Mouse (Mus musculus): ENCODE results near the gene Gpr135.
"Not testable (repeated sequence)": the region's sequence is repeated elsewhere in the genome, so short reads cannot be mapped to it uniquely, and the experiment has no call there.

The Gpr135 gene

DNA sequence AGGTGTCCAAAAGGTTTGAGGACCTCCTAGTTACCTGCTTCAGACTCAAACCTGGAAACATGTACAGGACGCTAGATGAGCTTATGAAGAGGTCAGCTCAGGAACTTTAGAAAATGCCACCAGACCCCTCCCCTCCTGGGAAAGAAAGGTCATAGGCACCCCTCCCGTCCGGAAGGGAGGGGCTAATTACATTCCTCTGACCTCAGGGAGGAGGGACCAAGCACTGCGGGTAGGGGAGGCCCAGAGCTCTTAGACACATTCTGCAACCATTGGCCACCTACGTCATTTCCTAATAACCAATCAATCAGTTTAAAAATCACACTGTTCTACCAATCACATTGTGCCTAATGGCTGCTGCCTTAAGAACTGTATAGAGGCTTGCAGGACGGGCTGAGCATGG is 18.4 kb downstream of the Gpr135 start:
- DNase-seq: no peak

GRCm38 (mm10) chr12:72050821-72051220 is 20.1 kb downstream of the Gpr135 start:
- DNase-seq: no peak

- DNase-seq: not testable (repeated sequence)
Observed at GRCm38 (mm10) chr12:72050156-72050555, 20.8 kb downstream of the Gpr135 start.

GRCm38 (mm10) chr12:72047513-72047912 is 23.4 kb downstream of the Gpr135 start:
- DNase-seq: no peak

GRCm38 (mm10) chr12:72041238-72041637 is 29.7 kb downstream of the Gpr135 start:
- DNase-seq: no peak

- no peak for DNase-seq
Observed at GRCm38 (mm10) chr12:72039501-72039900, 31.4 kb downstream of the Gpr135 start.

DNA sequence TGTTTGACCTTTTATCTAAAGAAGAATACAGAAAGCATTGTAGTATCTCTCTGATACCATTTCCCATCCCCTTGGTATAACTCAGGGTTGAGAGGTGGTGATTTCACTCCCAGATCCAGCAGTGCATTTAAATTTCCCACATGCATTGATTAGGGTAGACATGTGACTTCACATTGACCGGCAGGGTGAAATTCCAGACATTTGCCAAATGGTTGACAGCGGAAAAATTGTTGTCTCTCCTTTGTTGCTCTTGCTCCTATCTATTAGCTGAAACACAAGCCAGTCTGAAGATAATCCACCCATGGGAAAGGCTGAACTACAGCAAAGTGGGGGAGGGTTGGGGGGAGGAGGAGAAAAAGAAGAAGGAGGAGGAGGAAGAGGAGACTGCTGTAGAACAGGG is 32.1 kb downstream of the Gpr135 start:
- DNase-seq: no peak

- no peak for DNase-seq
Observed at GRCm38 (mm10) chr12:72037049-72037448, 33.9 kb downstream of the Gpr135 start.

- no peak for DNase-seq
Observed at GRCm38 (mm10) chr12:72036097-72036661, 34.7 kb downstream of the Gpr135 start.

DNA sequence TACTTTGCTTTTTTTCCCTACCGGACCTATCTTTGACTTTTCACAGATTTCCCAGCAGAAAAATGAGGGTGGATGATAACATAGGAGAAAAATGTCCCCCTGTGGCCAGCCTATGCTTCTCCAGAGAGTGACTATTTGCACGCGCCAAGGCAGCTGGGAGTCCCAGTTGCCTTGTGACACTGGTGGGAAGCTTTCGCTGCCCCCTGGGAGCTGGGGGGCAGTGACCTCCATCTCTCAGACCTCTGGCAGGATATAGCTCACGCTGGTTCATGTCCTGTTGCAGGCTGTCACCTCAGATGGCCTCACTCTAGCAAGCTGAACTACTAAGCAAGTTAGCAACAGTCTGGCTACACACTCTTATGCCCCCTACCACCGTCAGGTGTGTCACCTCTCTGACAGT is 39.1 kb downstream of the Gpr135 start:
- DNase-seq: peak; percentile 36

GRCm38 (mm10) chr12:72031171-72031570 is 39.8 kb downstream of the Gpr135 start:
- no peak for DNase-seq

DNA sequence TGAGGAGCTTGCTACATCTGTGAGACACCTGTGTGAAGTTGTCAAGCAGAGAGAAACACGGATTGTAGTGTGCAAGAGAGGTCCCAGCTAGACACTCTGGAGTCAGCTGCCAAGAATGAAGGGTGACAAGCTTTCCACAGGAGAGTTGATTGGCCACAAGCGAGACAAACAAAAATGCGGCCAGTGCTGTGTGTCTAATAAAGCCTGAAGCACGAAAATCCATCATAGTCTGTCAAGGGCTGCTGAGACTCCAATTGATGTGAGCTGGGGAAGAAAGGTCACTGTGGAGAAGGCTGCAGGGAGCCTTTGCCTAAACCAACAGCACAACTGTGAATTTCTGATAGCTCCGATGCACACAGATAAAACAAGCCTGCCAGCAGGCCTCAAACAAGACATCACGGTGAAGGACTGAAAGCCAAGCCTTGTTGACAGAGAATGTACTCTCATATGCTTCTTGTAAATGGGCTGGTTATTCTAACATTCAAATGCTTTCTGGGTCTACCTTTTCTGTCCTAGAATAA is 45.6 kb downstream of the Gpr135 start:
- DNase-seq: no peak

DNA sequence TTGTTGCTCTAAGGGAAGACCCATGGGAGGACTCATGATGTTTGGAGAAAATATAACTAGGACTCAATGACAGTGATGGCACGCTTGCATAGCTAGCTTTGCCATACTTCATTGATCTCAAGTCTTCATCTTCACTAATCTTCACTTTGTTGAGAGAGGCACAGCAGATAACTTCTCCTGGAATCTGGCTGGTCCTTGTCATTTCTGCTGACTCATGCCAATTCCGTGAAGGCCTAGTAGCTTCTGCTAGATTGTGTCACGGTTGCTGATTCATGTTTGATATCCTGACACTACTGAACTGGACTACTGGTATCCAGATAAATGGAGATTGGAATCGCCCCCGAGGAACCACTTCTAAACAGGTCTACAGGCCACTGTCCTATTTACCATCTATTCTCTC is 47.4 kb downstream of the Gpr135 start:
- DNase-seq: no peak

DNA sequence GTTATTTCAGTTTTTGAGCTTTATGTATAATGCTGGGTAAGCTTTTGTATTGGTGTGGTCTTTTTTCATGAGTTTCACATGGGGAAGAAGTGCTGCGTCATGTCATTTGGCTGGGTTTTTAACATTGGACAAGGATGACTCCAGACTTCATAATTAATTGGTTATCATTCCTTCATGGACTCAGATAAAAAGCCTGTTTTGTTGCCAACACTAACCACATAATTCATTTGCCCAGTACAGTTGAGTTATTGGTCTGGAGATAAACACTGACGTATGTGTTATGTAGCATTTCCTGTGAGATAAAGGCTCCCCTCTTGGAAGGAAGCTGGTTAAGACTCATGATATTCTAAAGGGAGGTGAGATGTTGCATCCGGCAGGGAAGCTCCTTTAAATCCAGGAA is 48.1 kb downstream of the Gpr135 start:
- DNase-seq: no peak

DNA sequence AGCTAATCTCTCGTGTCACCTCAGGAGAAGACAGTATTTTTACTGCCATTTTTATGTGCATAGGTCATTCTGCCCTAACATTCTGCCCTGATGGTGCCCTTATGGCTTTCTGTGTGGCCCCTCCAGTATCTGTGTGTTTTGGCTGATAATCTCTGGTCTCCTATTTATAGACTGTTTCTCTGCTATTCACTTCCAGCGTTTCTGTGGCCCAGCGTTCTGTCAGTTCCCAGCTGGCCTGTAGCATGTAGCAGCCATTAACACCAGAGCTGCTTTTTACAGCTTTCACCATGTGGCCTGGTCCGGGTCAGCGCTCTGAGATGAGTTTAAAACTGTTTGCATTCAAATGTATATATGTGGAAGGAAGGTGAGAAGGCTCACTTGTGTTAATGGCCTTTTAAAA is 49.4 kb downstream of the Gpr135 start:
- no peak for DNase-seq

- DNase-seq: no peak
Observed at GRCm38 (mm10) chr12:72020285-72020684, 50.6 kb downstream of the Gpr135 start.
